Mouse (Mus musculus): Measurements from ENCODE around the gene Actc1.

Gene Actc1

DNA sequence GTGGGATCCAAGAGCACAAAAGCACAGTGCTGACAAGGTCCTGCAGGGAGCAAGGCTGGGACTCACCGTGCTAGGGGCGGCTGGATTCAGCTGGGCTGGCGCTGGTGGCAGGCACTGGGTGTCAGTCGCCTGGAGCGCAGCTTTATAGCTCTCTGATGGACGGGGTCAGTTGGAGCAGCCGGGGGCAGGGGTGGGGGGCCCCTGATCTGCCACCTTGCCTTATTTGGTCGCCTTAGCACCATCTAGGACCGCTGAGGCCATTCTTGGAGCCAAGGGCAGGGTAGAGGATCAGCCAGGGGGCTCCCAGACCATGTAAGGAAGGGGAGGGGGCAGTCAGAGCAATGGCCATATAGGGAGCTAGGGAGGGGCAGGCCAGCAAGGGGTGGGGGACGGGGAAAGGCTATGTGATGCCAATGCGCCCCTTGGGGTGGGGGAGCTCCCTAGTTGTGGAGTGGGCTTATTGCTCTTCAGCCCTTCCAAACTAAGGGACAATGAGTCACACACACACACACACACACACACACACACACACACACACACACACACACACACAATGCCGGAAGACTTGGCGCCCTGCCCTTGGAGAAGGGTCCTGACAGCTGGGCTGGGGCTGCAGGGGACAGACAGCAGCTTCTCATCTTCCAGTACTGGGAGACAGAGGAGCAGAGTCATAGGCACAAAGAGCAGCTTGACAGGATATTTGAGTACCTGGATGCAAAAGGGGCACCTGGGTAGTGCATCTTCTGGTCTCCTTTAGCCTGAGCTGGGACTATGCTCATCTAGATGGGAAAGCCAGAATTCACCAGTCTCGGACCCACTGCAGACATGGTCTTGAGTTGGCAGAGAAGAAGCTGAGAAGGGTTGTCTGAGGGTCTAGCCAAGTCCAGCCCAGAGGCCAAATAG lies at the start of gene Actc1:
Actc1 (minus strand) TSS at position 853 of the 903 bp plus-strand sequence.
- no peak for DNase-seq (ENCODE audit: low read depth, low spot score)

GRCm38 (mm10) chr2:114102471-114102870 lies 49.1 kb upstream of the Actc1 start:
- DNase-seq (ENCODE audit: low read depth, low spot score), result no peak

DNA sequence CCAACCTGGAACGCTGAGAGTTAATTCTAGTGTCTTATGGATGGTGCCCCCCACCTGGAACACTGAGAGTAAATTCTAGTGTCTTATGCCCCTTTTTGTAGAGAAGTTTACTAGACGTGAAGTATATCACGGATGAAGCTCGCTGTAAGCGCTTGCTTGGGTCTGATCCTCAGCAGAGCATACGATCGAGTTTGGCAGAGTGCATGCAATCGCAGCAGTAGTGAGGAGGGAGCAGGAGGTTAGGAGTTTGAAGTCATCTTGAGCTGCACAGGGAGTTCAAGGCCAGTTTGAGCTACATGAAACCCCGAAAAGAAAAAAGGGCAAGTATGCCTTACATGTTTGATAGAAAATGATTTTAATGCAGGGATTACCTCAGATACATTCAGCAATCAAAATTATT lies 47.5 kb upstream of the Actc1 start:
- no peak for DNase-seq (ENCODE audit: low read depth, low spot score)

GRCm38 (mm10) chr2:114099816-114100215 lies 46.5 kb upstream of the Actc1 start:
- DNase-seq (ENCODE audit: low read depth, low spot score), result no peak

- DNase-seq (ENCODE audit: low read depth, low spot score), result no peak
These were observed 45.8 kb upstream of the Actc1 start for GRCm38 (mm10) chr2:114099109-114099508.

DNA sequence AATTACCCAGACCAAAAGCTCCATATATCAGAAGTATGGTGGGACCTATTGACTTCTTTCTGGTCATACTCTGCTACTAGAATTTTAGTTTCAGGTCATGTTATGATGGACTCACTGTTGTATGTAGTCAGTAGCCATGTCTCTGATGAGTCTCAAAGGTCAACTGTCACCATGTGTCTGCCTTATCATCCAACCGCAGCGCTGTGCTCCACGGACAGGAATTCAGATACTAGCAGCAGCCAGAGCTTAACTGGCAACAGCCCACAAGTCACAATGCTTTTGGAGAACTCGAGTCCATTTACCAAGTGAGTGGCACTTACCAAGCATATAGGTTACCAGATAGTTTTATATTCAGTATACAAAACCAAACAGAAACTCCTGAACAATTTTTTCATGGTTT lies 44.3 kb upstream of the Actc1 start:
- DNase-seq (ENCODE audit: low read depth, low spot score), result no peak

DNA sequence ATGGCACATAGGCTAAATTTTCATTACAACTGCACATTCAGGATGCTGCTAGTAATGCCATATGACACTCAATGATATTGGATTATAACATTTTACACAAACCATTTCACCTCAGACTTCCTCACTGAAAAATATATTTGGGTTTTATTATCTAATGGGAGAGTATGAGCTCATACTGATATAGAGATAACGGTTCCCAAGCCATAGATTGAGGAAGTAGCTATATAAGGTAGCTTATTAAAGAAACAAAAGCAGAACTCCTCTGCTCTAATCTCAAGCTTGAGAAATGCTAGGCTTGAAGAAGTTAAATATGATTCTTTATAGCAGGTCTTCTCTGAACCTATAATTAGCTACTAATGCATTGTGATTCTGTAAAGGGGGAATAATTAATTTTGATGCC lies 43.2 kb upstream of the Actc1 start:
- DNase-seq (ENCODE audit: low read depth, low spot score), result no peak

DNA sequence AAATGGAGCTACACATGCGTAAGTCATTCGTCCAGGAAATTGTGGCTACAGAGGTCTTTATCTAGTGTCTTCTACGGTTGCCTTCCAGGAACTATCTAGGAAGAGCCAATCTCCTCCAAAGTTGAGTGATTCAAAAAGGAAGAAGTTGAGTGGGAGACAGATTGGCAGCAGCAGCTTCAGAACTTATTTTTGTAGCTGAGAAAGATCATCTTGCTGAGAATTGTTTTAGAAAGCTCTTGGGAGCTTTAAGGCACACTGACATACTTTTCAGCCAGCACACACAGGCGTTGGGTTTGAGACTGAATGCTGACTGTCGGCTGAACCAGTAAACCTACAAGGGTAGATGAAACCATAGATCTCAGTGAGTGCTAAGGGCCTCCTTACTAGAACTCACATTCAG lies 42.0 kb upstream of the Actc1 start:
- DNase-seq (ENCODE audit: low read depth, low spot score), result no peak

DNA sequence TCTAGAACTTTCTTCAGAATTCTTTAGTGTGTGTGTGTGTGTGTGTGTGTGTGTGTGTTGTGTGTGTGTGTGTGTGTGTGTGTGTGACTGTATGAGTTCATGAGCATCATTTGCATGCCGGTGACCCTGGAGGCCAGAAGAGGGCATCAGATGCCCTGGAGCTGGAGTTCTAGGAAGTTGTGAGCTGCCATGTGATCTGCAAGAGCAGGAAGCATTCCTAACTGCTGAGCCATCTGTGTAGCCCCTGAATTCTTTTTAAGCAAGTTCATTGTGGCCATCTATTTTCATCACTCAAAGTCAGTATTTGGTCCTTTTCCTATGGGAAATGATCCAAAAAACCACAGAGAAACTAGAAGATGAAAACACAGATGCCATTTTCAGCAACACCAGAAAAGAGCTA lies 41.3 kb upstream of the Actc1 start:
- DNase-seq (ENCODE audit: low read depth, low spot score), result no peak

- no peak for DNase-seq (ENCODE audit: low read depth, low spot score)
These were observed 40.2 kb upstream of the Actc1 start for GRCm38 (mm10) chr2:114093577-114093976.

DNA sequence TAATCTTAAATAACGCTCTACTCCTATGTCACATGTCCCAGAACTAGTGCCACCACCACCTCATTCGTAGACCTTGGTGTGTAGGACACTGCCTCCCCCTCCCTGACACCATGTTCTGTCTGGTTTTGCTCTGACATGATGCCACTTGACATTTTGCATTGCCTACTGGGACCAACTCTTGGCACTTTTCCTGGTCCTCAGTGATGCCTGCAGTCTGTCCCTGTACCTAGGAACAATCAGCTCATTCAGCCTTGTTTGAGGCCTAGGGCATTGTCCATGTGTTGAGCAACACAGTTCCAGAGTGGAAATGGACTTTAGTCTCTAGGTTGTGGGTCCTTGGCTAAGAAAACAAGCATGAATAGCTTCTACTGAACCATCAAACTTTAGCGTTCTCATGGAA lies 36.5 kb upstream of the Actc1 start:
- DNase-seq (ENCODE audit: low read depth, low spot score), result no peak

DNA sequence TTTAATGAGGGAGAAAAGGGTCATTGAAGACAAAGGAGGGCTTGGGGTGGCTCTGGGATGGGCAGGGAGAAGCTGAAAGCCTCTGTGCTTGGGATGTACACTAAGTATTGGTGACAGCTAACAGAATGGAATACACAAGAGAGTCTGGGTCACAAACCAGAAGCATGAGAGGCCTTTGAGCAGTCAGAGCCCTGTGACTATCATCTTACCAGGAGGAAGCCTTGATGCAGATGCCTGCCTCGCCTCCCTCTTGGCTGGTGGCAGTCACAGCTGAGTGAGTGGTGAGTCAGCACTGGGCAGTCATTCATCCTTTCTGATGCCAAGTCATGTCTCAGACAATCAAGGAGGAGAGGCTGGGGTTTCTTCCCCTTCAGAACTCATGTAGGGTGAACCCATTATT lies 33.9 kb upstream of the Actc1 start:
- DNase-seq (ENCODE audit: low read depth, low spot score), result no peak

GRCm38 (mm10) chr2:114071876-114072275 lies 18.5 kb upstream of the Actc1 start:
- no peak for DNase-seq (ENCODE audit: low read depth, low spot score)

- DNase-seq (ENCODE audit: low read depth, low spot score), result no peak
These were observed 12.9 kb upstream of the Actc1 start for GRCm38 (mm10) chr2:114066226-114066625.

GRCm38 (mm10) chr2:114064004-114064403 lies 10.7 kb upstream of the Actc1 start:
- DNase-seq (ENCODE audit: low read depth, low spot score), result peak; percentile 57

DNA sequence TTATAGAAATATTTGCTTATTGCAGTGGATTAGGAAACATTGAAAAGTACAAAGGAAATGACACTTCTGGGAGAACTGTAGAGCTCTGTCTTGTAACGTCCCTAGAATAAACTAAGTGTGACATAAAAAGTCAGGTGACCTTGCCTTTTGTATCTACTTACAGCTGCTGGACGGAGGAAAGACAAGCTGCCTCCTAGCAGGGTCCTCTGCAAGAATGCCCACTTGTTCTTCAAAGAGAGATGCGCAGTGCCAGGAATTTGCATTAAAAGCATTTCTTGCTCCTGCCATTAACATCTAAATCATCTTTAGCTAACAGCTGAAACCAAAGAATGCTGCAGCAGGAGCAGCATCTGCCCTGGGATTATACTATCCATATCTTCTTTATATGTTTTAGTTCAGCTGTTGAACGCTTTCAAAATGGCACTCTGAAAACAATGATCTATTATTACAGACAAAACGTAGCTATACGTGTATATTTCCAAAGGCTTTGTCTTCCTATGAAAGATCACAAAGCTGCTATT lies 6.8 kb upstream of the Actc1 start:
- peak; percentile 54 for DNase-seq (ENCODE audit: low read depth, low spot score)

- no peak for DNase-seq (ENCODE audit: low read depth, low spot score)
These were observed 6.3 kb upstream of the Actc1 start for GRCm38 (mm10) chr2:114059608-114060007.

DNA sequence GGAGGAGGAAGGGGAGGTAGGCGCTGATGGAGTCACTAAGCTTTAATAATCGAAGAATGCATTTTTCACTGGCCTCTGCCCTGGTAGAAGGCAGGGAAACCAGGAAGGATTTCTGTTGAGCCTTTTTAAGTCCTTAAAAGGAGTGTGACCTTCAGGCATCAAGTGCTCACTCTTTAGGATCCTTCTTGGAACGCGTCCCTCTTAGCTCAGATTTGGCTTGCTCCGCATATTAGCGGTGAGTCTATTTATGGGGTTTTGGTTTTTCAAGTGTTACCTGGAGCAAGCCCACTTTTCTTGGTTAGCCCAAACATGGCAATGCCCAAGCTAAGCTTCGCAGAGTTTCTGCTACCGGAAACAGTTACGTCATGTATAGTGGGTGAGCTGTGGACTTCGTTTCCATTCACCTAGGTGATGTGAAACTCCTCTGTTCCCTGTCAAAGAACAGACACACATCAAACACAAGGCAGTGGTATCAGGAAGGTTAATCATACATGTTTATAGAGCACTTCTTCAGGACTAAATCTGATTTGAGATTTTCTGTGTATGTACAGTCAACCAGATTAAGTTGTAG lies 5.0 kb upstream of the Actc1 start:
- peak; percentile 4 for DNase-seq (ENCODE audit: low read depth, low spot score)

DNA sequence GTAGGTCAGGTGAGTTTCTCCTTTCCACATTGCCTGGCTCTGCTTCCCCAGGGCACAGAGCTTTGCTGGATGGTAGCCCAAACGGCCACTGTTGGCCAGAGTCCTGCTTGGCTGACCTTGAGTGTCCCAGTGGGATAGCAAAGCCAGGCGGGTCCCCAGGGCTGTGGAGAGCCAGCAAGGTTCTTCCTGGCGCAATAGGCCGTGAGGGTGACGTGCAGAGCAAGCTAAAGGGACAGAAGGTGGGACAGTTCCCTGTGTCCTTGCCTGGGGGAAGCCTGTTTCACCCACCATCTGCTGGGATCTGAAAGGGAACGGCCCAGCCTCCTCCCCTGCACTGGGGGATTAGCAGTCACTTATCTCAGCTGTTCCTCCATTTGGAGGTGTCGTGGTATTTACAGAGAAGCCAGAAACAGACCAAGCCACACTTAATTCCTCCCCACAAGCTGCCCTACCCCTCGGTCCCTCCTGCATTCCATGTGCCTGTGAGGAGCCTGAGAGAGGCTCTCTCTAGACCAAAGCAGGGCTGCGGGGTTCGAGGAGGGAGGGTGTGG lies 4.0 kb upstream of the Actc1 start:
- DNase-seq (ENCODE audit: low read depth, low spot score), result peak; percentile 36

DNA sequence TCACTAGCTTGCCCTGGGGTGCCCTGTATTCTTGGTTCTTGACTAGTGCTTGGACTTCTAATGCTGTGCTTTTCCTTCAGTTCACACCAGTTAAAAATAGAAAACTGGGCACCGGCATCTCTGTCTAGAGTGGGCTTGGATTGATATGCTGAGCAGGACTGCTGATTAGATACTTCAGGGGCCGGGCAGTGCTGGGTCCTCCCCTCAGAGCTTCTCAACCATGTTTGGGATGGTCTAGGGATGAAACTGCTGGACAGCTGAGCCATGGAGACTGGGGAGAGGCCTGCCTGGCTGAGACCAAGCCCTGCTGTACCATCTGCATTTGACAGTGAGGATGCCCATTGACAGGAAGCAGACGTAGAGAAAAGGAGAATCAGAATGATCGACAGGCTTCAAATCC lies 781 bp upstream of the Actc1 start:
- no peak for DNase-seq (ENCODE audit: low read depth, low spot score)

- no peak for DNase-seq (ENCODE audit: low read depth, low spot score)
These were observed 1.5 kb downstream of the Actc1 start for GRCm38 (mm10) chr2:114051871-114052241.

- DNase-seq (ENCODE audit: low read depth, low spot score), result no peak
These were observed 2.1 kb downstream of the Actc1 start for GRCm38 (mm10) chr2:114051111-114051870.
